Mouse (Mus musculus) neural tube, embryonic 13.5 days (tissue): ENCODE results near the gene Cdca5. TPM values are rescaled to one million over a fixed set of nuclear protein-coding genes. Genes with fewer than 3 reads are reported as not detected.

ENCODE experiments used
- ATAC-seq: fragments of 200-750 bp; cut with Nextera tagmentation; 2 replicates; pipeline ENCODE4 v1.8.0; 2017; ENCODE audit warnings: low read depth, mild to moderate bottlenecking, moderate TSS enrichment, moderate library complexity
- H3K27ac ChIP-seq: fragments of 300-500 bp; sonication (generic); replicated peaks from 2 replicates; pipeline ENCODE4 v1.5.1; 2015; ENCODE audit warnings: moderate library complexity, mild to moderate bottlenecking, inconsistent platforms
- H3K27me3 ChIP-seq: fragments of 300-500 bp; sonication (generic); 2 replicates; pipeline ENCODE4 v1.6.1; 2015; ENCODE audit warnings: mild to moderate bottlenecking, inconsistent platforms
- H3K36me3 ChIP-seq: fragments of 300-500 bp; sonication (generic); 2 replicates; pipeline ENCODE4 v1.6.1; 2015; ENCODE audit warnings: mild to moderate bottlenecking, inconsistent platforms
- H3K4me1 ChIP-seq: fragments of 300-500 bp; sonication (generic); replicated peaks from 2 replicates; pipeline ENCODE4 v1.6.1; 2015; ENCODE audit warnings: inconsistent platforms
- H3K4me2 ChIP-seq: fragments of 300-500 bp; sonication (generic); 2 replicates; pipeline ENCODE4 v1.6.1; 2015; ENCODE audit warnings: inconsistent platforms, mild to moderate bottlenecking, moderate library complexity
- H3K4me3 ChIP-seq: fragments of 300-500 bp; sonication (generic); 2 replicates; pipeline ENCODE4 v1.5.1; 2015; ENCODE audit warnings: mild to moderate bottlenecking, inconsistent platforms
- H3K9ac ChIP-seq: fragments of 300-500 bp; sonication (generic); 2 replicates; pipeline ENCODE4 v1.6.1; 2015; ENCODE audit warnings: moderate library complexity, mild to moderate bottlenecking, inconsistent platforms
- H3K9me3 ChIP-seq: fragments of 300-500 bp; sonication (generic); 2 replicates; pipeline ENCODE4 v1.6.1; 2016; ENCODE audit warnings: inconsistent platforms
- WGBS: fragments of 180-500 bp; shearing (Covaris S2); methylation state at CpG from one replicate; pipeline ENCODE4 v1.1.7; 2015; 5-methylcytosine and 5-hydroxymethylcytosine counted together
- microRNA-seq: library from miRNA; unstranded; fragments of <30 nt; microRNA quantifications from one replicate; pipeline ENCODE4, GENCODE M21; 2016
- polyA plus RNA-seq: library from polyadenylated mRNA; unstranded; fragments of >200 nt; fragmentation: Nextera tagmentation; extraction: Ambion mirVana; gene quantifications from 2 replicates; pipeline ENCODE4 v1.2.1, GENCODE M21; 2015

Gene Cdca5
- polyA plus RNA-seq, 1 experiment from 2014 or later, result 6.4 TPM

- Histone ChIP-seq H3K9ac (no peak overlapping the region), H3K4me1 (peaks cover 11% of the 10 kb centered on the region), H3K4me3 (no peak overlapping the region), H3K9me3 (no peaks in the 10 kb centered on the region), H3K27me3 (no peaks in the 10 kb centered on the region), H3K27ac (no peak overlapping the region), H3K36me3 (peaks cover 48% of the 10 kb centered on the region), H3K4me2 (no peak overlapping the region)
- ATAC-seq, result no peak
- 87% methylated on average over 3 of the region's 3 CpGs for WGBS
These were observed 51.6 kb downstream of the Cdca5 start for GRCm38 (mm10) chr19:6136397-6136796.

DNA sequence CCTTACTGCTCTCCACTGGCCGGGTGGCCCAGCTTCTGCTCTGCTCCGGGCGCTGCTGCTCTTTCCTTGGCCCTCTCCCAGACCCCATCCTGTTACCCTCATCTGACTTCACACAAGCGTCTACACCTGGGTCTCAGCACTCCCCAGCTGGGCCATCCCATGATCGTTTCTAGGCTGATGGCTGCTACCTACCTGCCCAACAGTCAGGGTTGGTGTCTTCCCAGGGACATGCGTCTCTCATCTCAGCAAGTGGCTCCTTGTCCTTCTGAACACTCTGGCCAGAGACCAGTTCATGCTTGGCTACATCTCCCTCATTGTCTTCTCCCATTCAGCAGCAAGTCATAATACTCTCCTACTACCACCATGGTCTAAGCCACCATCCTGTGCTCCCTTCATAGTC, 54.9 kb downstream of the Cdca5 start:
- H3K27ac ChIP-seq, result peak overlapping the region; percentile 96
- peaks cover 34% of the 10 kb centered on the region for H3K36me3 ChIP-seq
- H3K4me2 ChIP-seq, result peak overlapping the region; percentile 79
- H3K9ac ChIP-seq, result peak overlapping the region; percentile 84
- peak overlapping the region; percentile 60 for H3K4me3 ChIP-seq
- 0 out of 2 replicates have a peak, but pooled peaks cover 8% of the 10 kb centered on the region for H3K9me3 ChIP-seq
- no peak for ATAC-seq
- no peaks in the 10 kb centered on the region for H3K27me3 ChIP-seq
- 94% methylated on average over 6 of the region's 6 CpGs for WGBS
- peaks cover 19% of the 10 kb centered on the region for H3K4me1 ChIP-seq

DNA sequence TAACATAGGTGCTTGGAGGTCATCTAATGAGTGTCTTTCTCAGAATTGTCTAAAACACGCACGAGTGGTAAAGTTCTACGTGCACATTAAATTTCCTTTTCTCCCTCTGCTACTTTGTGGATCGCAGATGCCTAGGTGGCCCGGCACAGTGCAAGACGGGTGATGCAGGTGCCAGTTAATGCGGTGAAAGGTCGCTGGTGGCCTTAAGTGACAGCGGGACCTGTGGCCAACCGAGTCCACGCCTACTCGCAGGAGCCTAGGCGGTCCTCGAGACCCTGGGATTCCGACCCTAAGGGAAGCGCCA, 55.5 kb downstream of the Cdca5 start:
- peak overlapping the region; percentile 79 for H3K4me2 ChIP-seq
- peak overlapping the region; percentile 60 for H3K4me3 ChIP-seq
- H3K9me3 ChIP-seq, result 0 out of 2 replicates have a peak, but pooled peaks cover 8% of the 10 kb centered on the region
- H3K9ac ChIP-seq, result peak overlapping the region; percentile 84
- peak overlapping the region; percentile 96 for H3K27ac ChIP-seq
- peaks cover 19% of the 10 kb centered on the region for H3K4me1 ChIP-seq
- no peak for ATAC-seq
- WGBS, result 6% methylated on average over 16 of the region's 16 CpGs
- H3K36me3 ChIP-seq, result peaks cover 28% of the 10 kb centered on the region
- H3K27me3 ChIP-seq, result no peaks in the 10 kb centered on the region

DNA sequence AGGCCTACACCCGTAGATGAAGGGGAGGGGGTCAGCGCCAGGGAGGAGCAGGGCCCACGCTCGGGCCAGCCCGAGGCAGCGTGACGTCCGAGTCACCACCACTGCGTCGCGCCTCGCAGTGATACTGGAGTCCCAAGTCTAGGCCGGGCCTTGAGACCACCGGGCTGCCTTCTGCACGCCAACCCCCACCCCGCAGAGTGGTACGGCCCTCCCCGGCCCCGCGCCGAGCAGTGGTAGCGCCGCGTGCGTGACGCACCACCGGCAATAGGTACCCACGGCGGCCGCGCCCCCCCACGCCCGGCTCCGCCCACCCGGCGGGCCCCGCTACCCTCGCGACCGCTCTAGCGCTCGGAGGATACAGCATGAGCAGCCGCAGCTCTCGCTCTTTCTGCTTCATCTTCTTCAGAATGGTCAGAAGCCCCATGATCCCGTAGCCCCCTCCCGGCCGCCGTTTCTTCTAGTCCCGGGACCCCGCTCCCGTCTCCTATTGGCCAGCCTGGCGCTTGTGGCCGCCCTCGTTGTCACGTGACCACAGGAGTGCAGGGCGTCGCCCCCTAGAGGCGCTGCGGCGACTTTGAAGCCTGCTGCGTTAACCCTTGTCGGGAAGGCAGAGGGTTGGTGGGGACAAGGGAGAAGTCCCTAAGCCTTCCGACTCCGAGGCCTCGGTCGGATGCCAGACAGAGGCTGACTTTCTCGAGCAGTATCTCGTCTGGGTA, 56.1 kb downstream of the Cdca5 start, which contains the start of gene Batf2:
TSS of gene Batf2 (plus strand) at position 306 of the 716 bp plus-strand sequence.
- Histone ChIP-seq H3K9me3 (0 out of 2 replicates have a peak, but pooled peaks cover 8% of the 10 kb centered on the region), H3K27ac (peak within 1 kb of the TSS; percentile 96), H3K27me3 (no peaks in the 10 kb centered on the region), H3K4me3 (peak within 1 kb of the TSS; percentile 60), H3K4me2 (peak within 1 kb of the TSS; percentile 79), H3K9ac (peak within 1 kb of the TSS; percentile 84), H3K36me3 (peaks cover 23% of the 10 kb centered on the region), H3K4me1 (peaks cover 19% of the 10 kb centered on the region)
- peak; percentile 94 for ATAC-seq
- under 1% methylated on average over 55 of the region's 68 CpGs for WGBS

DNA sequence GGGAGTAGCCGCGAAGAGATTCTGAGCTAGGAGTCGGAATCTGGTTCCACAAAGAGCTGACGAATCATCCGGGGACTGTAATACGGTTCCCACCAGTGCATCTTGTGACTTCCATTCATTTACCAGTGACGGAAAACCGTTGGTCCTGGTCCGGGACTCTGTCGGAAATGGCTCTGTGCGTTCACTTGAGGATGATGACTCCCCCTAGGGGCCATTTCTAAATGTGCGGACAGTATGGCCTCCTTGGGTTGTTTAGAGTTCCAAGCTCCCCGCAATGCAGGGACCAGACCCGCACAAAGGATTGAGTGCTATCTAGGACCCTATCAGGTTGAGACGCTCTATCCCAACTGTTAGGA, 56.6 kb downstream of the Cdca5 start, which contains the start of gene Arl2:
TSS of gene Arl2 (minus strand) at position 155 of the 356 bp plus-strand sequence.
- peaks cover 19% of the 10 kb centered on the region for H3K4me1 ChIP-seq
- ATAC-seq, result peak; percentile 82
- peaks cover 18% of the 10 kb centered on the region for H3K36me3 ChIP-seq
- H3K27me3 ChIP-seq, result no peaks in the 10 kb centered on the region
- peak within 1 kb of the TSS; percentile 60 for H3K4me3 ChIP-seq
- under 1% methylated on average over 15 of the region's 15 CpGs for WGBS
- peak within 1 kb of the TSS; percentile 79 for H3K4me2 ChIP-seq
- H3K9me3 ChIP-seq, result 0 out of 2 replicates have a peak, but pooled peaks cover 8% of the 10 kb centered on the region
- peak within 1 kb of the TSS; percentile 96 for H3K27ac ChIP-seq
- peak within 1 kb of the TSS; percentile 84 for H3K9ac ChIP-seq

Small RNA genes lying within 50 kb of the gene (microRNA-seq; reads per million reads assigned to microRNA genes)
- 1.8 reads per million, percentile 5 among the genes with 10 or more reads in this experiment for gene Mir6988

Other genes with a start within 250 kb of the Cdca5 start
- 21.1 and 23.3 TPM in 2 replicates for gene Frmd8, start 209.7 kb upstream of the Cdca5 start, polyA plus RNA-seq
- gene Slc25a45, start 207.2 kb upstream of the Cdca5 start, polyA plus RNA-seq, result 1.6 and 2.3 TPM in 2 replicates
- 11.1 and 11.4 TPM in 2 replicates for gene Tigd3, start 190.8 kb upstream of the Cdca5 start, polyA plus RNA-seq
- gene Dpf2, start 172.0 kb upstream of the Cdca5 start, polyA plus RNA-seq, result 117 and 135 TPM in 2 replicates
- gene Cdc42ep2, start 160.2 kb upstream of the Cdca5 start, polyA plus RNA-seq, result 11.8 and 13.5 TPM in 2 replicates
- 20.8 and 24.8 TPM in 2 replicates for gene Pola2, start 120.8 kb upstream of the Cdca5 start, polyA plus RNA-seq
- gene Slc22a20, start 98.8 kb upstream of the Cdca5 start, polyA plus RNA-seq, result not detected in 2 replicates
- 6.9 and 7.5 TPM in 2 replicates for gene Capn1, start 69.1 kb upstream of the Cdca5 start, polyA plus RNA-seq
- gene Syvn1, start 38.4 kb upstream of the Cdca5 start, polyA plus RNA-seq, result 36.2 and 37.0 TPM in 2 replicates
- gene Mrpl49, start 27.2 kb upstream of the Cdca5 start, polyA plus RNA-seq, result 65.5 and 68.2 TPM in 2 replicates
- 578 and 624 TPM in 2 replicates for gene Fau, start 27.1 kb upstream of the Cdca5 start, polyA plus RNA-seq
- 28.1 and 33.7 TPM in 2 replicates for gene Znhit2, start 23.8 kb upstream of the Cdca5 start, polyA plus RNA-seq
- 48.4 and 49.6 TPM in 2 replicates for gene Tm7sf2, start 16.6 kb upstream of the Cdca5 start, polyA plus RNA-seq
- 74.2 and 74.5 TPM in 2 replicates for gene Vps51, start 7.8 kb upstream of the Cdca5 start, polyA plus RNA-seq
- not detected in 2 replicates for gene Tmem262, start 5.0 kb upstream of the Cdca5 start, polyA plus RNA-seq
- 1.7 and 1.9 TPM in 2 replicates for gene Gm28374, start 2.7 kb upstream of the Cdca5 start, polyA plus RNA-seq
- gene Zfpl1, start within 50 bp of the Cdca5 start, polyA plus RNA-seq, result 73.2 and 85.7 TPM in 2 replicates
- not detected in 2 replicates for gene AC131692.1, start 9.4 kb downstream of the Cdca5 start, polyA plus RNA-seq
- gene Naaladl1, start 20.8 kb downstream of the Cdca5 start, polyA plus RNA-seq, result 0.23 and 0.32 TPM in 2 replicates
- 44.7 and 46.9 TPM in 2 replicates for gene Sac3d1, start 33.7 kb downstream of the Cdca5 start, polyA plus RNA-seq
- 51.6 and 56.8 TPM in 2 replicates for gene Snx15, start 43.3 kb downstream of the Cdca5 start, polyA plus RNA-seq
- gene Batf2, start 56.0 kb downstream of the Cdca5 start, polyA plus RNA-seq, result not detected in 2 replicates
- 111 and 126 TPM in 2 replicates for gene Arl2, start 56.6 kb downstream of the Cdca5 start, polyA plus RNA-seq
- not detected in 2 replicates for gene Majin, start 99.4 kb downstream of the Cdca5 start, polyA plus RNA-seq
- gene Gpha2, start 141.4 kb downstream of the Cdca5 start, polyA plus RNA-seq, result 0.72 TPM in 1 of 2 replicates, not detected in the other
- 103 and 111 TPM in 2 replicates for gene Ppp2r5b, start 150.9 kb downstream of the Cdca5 start, polyA plus RNA-seq
- gene Atg2a, start 156.7 kb downstream of the Cdca5 start, polyA plus RNA-seq, result 11.6 and 11.8 TPM in 2 replicates
- 85.5 and 101 TPM in 2 replicates for gene Ehd1, start 191.7 kb downstream of the Cdca5 start, polyA plus RNA-seq
- 0.26 and 0.57 TPM in 2 replicates for gene Cdc42bpg, start 221.5 kb downstream of the Cdca5 start, polyA plus RNA-seq
- gene Men1, start 250.0 kb downstream of the Cdca5 start, polyA plus RNA-seq, result 71.5 and 73.9 TPM in 2 replicates